Mouse (Mus musculus) liver, embryonic 18 days (tissue): ENCODE data around the gene Gdpd3. TPM values are rescaled to one million over a fixed set of nuclear protein-coding genes. Genes with fewer than 3 reads are reported as not detected.

Source experiments
- polyA plus RNA-seq: library from polyadenylated mRNA; depleted of rRNA; stranded (reverse); fragments of >200 nt; gene quantifications from 2 replicates; pipeline ENCODE4 v1.2.3, GENCODE M21; 2012; rRNA removed

Gene Gdpd3
- polyA plus RNA-seq = 3.1 and 4.0 TPM in 2 replicates

GRCm38 (mm10) chr7:126766201-126766600 is at the start of gene Gdpd3:
Gene Gdpd3, plus strand, starts transcription at chr7:126766334.

GRCm38 (mm10) chr7:126759050-126759671 is 7.0 kb upstream of the Gdpd3 start, which contains the start of gene Mapk3:
Gene Mapk3, plus strand, starts transcription at chr7:126759601.

GRCm38 (mm10) chr7:126776598-126777057 is 10.5 kb downstream of the Gdpd3 start, which contains the start of gene Ypel3:
Gene Ypel3, plus strand, starts transcription at chr7:126776955.

GRCm38 (mm10) chr7:126780971-126781635 is 15.0 kb downstream of the Gdpd3 start, which contains the start of gene Tbx6:
Gene Tbx6, plus strand, starts transcription at chr7:126781483.

GRCm38 (mm10) chr7:126791851-126792720 is 26.0 kb downstream of the Gdpd3 start, which contains the start of gene Ppp4c:
Gene Ppp4c, minus strand, starts transcription at chr7:126792496.

GRCm38 (mm10) chr7:126797411-126798126 is 31.4 kb downstream of the Gdpd3 start, which contains the start of gene Fam57b:
Gene Fam57b, plus strand, starts transcription at chr7:126797668.

Other genes starting within 250 kb of the Gdpd3 start
- 49.9 and 50.0 TPM in 2 replicates for gene Eif3c, start 199.9 kb upstream of the Gdpd3 start, polyA plus RNA-seq
- gene Apobr, start 181.4 kb upstream of the Gdpd3 start, polyA plus RNA-seq = 4.2 and 5.8 TPM in 2 replicates
- gene Cln3, start 180.5 kb upstream of the Gdpd3 start, polyA plus RNA-seq = 17.9 and 19.2 TPM in 2 replicates
- gene Il27, start 171.4 kb upstream of the Gdpd3 start, polyA plus RNA-seq = 0.17 and 0.31 TPM in 2 replicates
- gene Nupr1, start 135.5 kb upstream of the Gdpd3 start, polyA plus RNA-seq = 10.2 and 11.1 TPM in 2 replicates
- gene Sgf29, start 117.0 kb upstream of the Gdpd3 start, polyA plus RNA-seq = 17.2 and 19.9 TPM in 2 replicates
- 166 and 169 TPM in 2 replicates for gene Sult1a1, start 89.9 kb upstream of the Gdpd3 start, polyA plus RNA-seq
- gene Bola2, start 70.9 kb upstream of the Gdpd3 start, polyA plus RNA-seq = 25.7 and 39.5 TPM in 2 replicates
- 5.9 and 7.2 TPM in 2 replicates for gene Slx1b, start 70.5 kb upstream of the Gdpd3 start, polyA plus RNA-seq
- 105 and 119 TPM in 2 replicates for gene Coro1a, start 58.5 kb upstream of the Gdpd3 start, polyA plus RNA-seq
- 44.6 and 47.3 TPM in 2 replicates for gene Mapk3, start 6.7 kb upstream of the Gdpd3 start, polyA plus RNA-seq
- gene Ypel3, start 10.6 kb downstream of the Gdpd3 start, polyA plus RNA-seq = 84.2 and 96.1 TPM in 2 replicates
- 1.6 TPM in 2 replicates for gene Tbx6, start 15.1 kb downstream of the Gdpd3 start, polyA plus RNA-seq
- 70.6 and 72.5 TPM in 2 replicates for gene Ppp4c, start 26.2 kb downstream of the Gdpd3 start, polyA plus RNA-seq
- gene Fam57b, start 31.3 kb downstream of the Gdpd3 start, polyA plus RNA-seq = 0.75 and 1.6 TPM in 2 replicates
- gene 4930451I11Rik, start 65.3 kb downstream of the Gdpd3 start, polyA plus RNA-seq = not detected in 2 replicates
- 0.04 TPM in 1 of 2 replicates, not detected in the other for gene Doc2a, start 81.1 kb downstream of the Gdpd3 start, polyA plus RNA-seq
- 17.7 and 24.2 TPM in 2 replicates for gene Hirip3, start 95.6 kb downstream of the Gdpd3 start, polyA plus RNA-seq
- gene Ino80e, start 96.0 kb downstream of the Gdpd3 start, polyA plus RNA-seq = 14.5 and 14.8 TPM in 2 replicates
- gene Taok2, start 118.4 kb downstream of the Gdpd3 start, polyA plus RNA-seq = 18.4 and 21.2 TPM in 2 replicates
- gene Tmem219, start 156.6 kb downstream of the Gdpd3 start, polyA plus RNA-seq = 28.3 and 30.3 TPM in 2 replicates
- gene Kctd13, start 162.5 kb downstream of the Gdpd3 start, polyA plus RNA-seq = 3.4 and 4.0 TPM in 2 replicates
- 0.02 TPM in 1 of 2 replicates, not detected in the other for gene Asphd1, start 183.2 kb downstream of the Gdpd3 start, polyA plus RNA-seq
- 0.23 and 0.40 TPM in 2 replicates for gene Sez6l2, start 184.2 kb downstream of the Gdpd3 start, polyA plus RNA-seq
- gene Cdipt, start 209.6 kb downstream of the Gdpd3 start, polyA plus RNA-seq = 38.9 and 41.3 TPM in 2 replicates
- 0.34 and 0.47 TPM in 2 replicates for gene Cdiptos, start 209.8 kb downstream of the Gdpd3 start, polyA plus RNA-seq
- gene Mvp, start 248.3 kb downstream of the Gdpd3 start, polyA plus RNA-seq = 7.8 and 7.9 TPM in 2 replicates